Mouse (Mus musculus) olfactory bulb, adult 2 months (tissue): ENCODE results near the gene Ppm1l.

ENCODE experiments used
- CTCF ChIP-seq: fragments of 200-500 bp; IDR thresholded peaks from 2 replicates; pipeline ENCODE4 v1.5.1; 2012; ENCODE audit warnings: low read depth, mild to moderate bottlenecking, low read length, moderate library complexity; ENCODE audit not compliant: insufficient read depth
- POLR2A ChIP-seq: fragments of 200-500 bp; IDR thresholded peaks from 2 replicates; pipeline ENCODE4 v1.6.1; 2012; ENCODE audit warnings: mild to moderate bottlenecking, low read depth, low read length, moderate library complexity; ENCODE audit not compliant: insufficient read depth

DNA sequence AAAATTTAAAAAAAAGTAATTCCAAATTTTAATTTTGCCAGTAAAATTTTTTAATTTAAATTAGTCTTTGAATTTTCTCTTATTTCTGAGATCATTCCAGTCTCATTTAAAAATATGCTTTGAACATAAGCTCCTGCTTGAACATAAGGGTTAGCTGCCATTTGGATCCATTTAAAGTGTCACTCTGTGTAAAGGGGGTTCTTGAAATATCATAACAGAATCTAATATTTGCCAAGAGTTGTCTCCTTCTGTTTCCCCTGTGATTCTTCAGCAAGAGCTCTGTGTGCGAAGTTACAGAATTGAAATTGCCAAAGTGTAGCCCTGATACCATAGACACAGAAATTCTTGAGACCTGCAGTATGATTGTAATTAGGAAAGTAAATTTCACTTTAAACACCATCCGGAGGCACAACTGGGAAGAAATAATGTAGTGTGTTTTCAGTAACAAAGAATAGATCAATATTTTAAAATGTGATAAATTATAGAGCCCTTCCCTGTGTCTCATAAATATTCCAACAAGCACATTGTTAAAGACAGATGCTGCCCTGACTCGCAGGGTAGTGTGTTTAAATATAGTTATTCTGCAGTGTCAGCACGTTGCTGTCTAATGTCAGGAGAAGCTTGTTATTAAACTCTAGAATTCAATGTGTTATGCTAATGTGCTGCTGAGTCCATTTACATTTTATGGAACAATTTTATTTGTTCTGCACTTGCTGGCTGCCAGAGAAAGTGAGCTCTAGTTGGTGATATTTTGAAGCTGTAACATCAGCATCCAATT is 177.8 kb downstream of the Ppm1l start:
- TF ChIP-seq POLR2A (no peak), CTCF (no peak)
